Mouse (Mus musculus): ENCODE results near the gene Gtpbp1.

The Gtpbp1 gene

GRCm38 (mm10) chr15:79727840-79728239 is 37.2 kb downstream of the Gtpbp1 start:
- DNase-seq (ENCODE audit: low read depth), result no peak

- DNase-seq (ENCODE audit: low read depth), result no peak
Observed at GRCm38 (mm10) chr15:79728311-79728710, 37.7 kb downstream of the Gtpbp1 start.

DNA sequence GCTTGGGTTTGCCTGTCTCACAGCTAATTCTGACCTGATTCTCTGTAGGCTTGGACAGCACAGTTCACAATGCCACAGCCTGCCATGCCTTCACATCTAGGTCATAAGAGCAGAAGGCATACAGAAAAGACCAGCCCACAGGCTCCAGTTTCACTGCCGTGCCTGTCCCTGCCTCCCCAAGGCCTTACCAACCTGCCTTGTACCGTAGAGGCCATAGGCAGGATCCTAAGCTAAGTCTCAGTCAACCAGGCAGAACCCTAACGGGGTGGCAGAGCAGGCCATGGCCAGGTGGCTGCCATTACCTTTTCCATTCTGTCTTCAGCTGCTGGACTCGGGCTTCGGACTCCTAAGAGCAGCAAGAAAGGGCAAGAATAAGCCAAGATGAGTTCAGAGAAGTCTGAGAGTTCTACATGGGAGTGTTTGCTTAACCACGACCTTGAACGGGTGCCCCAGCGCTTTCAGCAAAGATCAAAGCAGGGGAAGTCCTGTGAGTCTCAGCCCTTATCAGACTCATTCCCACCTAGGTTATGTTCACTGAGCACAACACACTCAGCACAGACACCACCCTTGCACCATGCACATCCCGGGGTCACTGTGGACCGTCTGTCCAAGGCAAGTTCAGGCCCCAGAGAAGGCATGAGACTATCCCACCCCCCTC is 38.2 kb downstream of the Gtpbp1 start:
- DNase-seq (ENCODE audit: low read depth), result no peak

DNA sequence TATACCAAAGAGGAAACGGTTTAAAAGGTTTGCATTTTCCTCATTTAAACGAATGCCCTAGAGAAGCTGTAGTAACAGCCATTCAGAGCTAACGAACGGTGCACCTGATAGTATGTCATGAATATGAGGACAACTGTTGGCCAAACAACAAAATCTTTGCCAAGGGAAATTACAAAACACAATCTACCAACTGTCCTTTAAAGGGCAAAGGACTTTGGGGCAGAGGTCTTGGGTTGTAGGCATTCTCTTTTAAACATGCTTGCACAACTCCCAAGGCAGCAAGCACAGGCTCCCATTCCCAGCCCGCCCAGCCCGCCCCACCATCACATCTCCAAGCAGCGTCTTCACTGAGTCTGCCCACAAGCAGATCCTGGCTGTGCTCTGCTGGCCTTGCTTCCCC is 40.9 kb downstream of the Gtpbp1 start:
- no peak for DNase-seq (ENCODE audit: low read depth)

- no peak for DNase-seq (ENCODE audit: low read depth)
Observed at GRCm38 (mm10) chr15:79733192-79733591, 42.5 kb downstream of the Gtpbp1 start.

DNA sequence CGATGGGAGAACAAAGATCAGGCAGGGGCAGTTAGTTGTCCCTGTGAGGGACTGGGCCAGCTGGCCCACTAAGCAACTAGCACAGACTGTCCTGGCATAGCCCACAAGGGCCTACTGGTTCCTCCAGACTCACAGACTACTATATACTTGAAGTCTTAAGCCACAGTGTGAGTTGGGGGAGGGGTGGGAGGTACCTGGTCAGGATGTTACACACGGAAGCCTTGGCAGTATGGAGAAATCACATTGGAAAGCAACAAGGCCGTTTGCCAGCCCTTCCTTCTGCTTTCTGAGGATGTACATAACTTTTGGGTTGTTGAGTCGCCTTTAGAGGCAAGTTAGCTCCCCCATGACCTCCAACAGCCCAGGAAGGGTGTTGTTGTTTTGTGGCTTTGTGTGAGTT is 43.0 kb downstream of the Gtpbp1 start:
- no peak for DNase-seq (ENCODE audit: low read depth)

- DNase-seq (ENCODE audit: low read depth), result no peak
Observed at GRCm38 (mm10) chr15:79734311-79734710, 43.7 kb downstream of the Gtpbp1 start.

DNA sequence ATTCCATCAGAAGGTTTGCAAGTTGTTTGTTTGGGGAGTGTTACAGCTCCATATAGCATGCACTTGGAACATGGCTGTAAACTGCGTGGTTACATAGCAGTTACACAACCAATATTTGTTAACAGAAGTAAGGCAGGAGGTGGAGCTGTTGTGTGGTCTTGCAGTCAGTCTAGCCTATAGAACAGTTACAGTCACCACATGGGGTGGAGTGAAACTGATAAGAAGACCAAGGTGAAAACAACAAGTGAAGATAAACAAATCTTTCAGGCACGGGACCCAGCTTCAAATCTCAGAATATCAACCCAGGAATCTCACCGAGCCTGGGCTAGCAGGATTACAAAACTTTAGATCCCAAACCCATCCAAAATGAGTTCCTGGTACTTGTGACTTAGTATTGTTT is 50.1 kb downstream of the Gtpbp1 start:
- no peak for DNase-seq (ENCODE audit: low read depth)

- DNase-seq (ENCODE audit: low read depth), result no peak
Observed at GRCm38 (mm10) chr15:79741173-79741858, 50.7 kb downstream of the Gtpbp1 start.

DNA sequence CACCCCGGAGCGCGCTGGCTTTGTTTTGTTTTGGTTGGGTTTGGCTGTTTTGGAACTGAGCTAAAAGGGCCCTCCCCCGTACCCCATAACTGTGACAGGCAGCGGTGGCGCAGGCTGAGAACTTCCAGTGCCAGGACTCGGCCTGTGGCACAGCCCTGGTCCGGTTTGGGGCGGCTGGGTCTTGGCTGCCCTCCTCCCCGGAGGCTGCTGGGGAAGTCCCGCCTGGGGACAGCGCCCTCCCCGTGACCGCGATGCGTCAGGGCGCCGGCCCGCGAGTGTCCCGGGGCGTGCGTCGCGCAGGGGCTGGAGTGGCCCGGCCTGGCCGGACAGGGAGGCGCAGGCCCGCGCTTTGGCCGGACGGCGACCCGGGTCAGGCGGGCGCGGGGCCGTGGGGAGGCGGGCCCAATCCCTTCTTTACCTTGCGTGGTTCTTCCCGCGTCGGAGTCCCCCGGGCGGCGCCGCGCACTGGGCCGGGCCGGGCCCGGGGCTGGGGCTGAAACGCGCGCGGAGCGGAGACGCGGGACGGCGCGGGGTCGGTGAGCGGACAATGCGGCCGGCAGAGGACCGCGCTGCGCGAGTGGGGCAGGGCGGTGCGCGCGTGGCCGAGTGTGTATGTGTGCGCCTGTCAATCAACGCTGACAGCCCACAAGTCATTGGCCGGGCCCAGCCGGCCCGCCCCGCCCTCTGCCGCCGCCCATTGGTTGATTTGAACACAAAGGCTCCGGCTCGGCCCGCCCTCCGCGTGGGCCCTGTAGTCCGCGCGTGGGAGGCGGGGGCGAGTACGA is 51.5 kb downstream of the Gtpbp1 start, which contains the start of gene Sun2:
Gene Sun2, minus strand, starts transcription at position 616 of the 785 bp plus-strand sequence.
- DNase-seq (ENCODE audit: low read depth), result peak; percentile 77

DNA sequence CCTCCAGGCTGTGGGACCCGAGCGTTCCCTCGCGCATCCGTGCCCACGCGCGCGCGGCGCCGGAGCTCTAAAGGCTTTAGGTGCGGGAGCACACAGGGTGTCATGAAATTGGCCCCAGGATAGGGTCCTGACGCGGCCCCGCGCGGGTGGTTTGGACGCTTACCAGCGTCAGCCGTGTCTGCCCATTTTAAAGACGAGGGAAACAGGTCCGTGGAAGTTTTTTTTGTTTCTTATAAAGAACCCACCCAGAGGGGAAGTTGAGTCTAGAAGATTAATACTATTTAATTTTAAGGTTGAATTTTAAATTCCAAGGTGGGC is 52.0 kb downstream of the Gtpbp1 start:
- DNase-seq (ENCODE audit: low read depth), result no peak

DNA sequence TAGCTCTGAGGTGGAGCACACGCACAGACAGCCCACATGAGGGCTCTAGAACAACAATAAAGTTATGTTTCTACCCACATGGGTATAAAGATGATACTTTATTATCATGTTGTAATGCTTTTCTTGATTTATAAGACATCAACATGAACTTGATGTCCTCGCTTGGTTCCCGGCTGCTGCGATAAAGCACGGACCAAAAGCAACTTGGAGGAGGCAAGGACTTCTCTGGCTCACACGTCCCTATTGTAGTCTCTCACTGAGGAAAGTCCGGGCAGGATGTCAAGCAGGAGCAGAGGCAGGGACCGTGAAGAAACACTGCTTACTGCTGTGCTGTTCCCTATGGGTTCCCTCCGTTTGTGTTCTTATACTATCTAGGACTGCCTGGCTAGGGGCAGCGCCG is 53.4 kb downstream of the Gtpbp1 start:
- no peak for DNase-seq (ENCODE audit: low read depth)

GRCm38 (mm10) chr15:79744742-79745141 is 54.1 kb downstream of the Gtpbp1 start:
- no peak for DNase-seq (ENCODE audit: low read depth)

- DNase-seq (ENCODE audit: low read depth), result no peak
Observed at GRCm38 (mm10) chr15:79745312-79745711, 54.7 kb downstream of the Gtpbp1 start.

DNA sequence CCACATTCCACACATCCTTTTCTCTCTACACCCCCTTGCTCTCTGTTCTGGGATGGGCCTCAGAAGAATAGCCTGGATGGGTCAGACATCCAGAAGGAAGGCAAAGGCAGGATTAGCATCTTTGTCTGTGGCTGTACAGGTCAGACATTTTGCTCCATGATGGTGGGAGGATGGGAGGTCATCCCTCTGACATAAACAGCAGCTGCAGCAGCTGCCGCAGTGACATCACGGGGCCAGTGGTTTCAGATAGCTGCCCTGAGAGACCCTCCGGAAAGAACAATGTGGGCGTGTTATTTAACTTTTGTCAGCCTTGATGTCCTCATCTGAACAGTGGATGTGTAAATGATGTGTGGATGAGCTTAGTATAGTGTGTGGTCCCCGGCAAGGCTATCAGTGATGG is 55.2 kb downstream of the Gtpbp1 start:
- no peak for DNase-seq (ENCODE audit: low read depth)

DNA sequence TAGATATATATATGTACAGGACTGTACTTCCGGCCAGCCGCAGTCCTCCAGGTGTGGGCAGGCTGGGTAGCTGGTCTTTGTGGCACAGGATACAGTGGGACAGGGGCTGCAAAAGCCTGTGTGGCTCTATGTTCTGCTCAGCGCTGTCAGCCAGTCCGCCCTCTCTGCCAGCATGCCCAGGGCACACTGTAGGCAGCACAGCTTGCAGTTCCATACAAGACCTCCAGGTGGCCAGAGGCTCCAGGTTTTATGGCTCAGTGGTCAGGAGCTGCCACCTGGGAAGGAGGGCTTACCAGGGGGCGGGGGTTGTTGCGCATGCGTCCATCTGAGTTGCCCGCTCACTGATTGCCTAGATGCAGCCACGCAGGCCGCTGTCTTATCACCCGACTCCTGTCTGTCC is 57.4 kb downstream of the Gtpbp1 start:
- DNase-seq (ENCODE audit: low read depth), result no peak

DNA sequence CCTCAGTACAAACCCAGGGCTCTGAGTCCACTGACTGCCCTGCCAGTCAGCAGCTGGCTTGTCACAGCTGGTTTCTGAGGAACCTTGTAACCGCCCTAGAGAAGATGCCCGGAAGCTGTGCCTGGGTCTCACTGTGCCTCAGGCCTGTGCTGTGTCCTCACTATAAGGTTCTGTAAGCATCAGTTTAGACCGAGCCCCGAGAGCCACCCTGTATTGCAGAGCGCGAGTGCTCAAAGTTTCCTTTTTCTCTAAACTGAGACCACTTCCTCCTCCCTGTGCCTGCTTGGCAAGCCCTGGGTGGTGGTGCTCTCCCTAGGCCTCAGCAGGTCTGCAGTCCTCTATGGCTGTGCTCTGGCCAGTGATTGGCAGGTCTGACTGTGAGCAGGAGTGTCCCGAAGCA is 58.5 kb downstream of the Gtpbp1 start:
- DNase-seq (ENCODE audit: low read depth), result no peak

- no peak for DNase-seq (ENCODE audit: low read depth)
Observed at GRCm38 (mm10) chr15:79750266-79750665, 59.6 kb downstream of the Gtpbp1 start.

- DNase-seq (ENCODE audit: low read depth), result no peak
Observed at GRCm38 (mm10) chr15:79751772-79752171, 61.1 kb downstream of the Gtpbp1 start.

GRCm38 (mm10) chr15:79752742-79753419 is 62.2 kb downstream of the Gtpbp1 start:
- DNase-seq (ENCODE audit: low read depth), result no peak

GRCm38 (mm10) chr15:79753420-79753752 is 62.7 kb downstream of the Gtpbp1 start:
- DNase-seq (ENCODE audit: low read depth), result no peak

DNA sequence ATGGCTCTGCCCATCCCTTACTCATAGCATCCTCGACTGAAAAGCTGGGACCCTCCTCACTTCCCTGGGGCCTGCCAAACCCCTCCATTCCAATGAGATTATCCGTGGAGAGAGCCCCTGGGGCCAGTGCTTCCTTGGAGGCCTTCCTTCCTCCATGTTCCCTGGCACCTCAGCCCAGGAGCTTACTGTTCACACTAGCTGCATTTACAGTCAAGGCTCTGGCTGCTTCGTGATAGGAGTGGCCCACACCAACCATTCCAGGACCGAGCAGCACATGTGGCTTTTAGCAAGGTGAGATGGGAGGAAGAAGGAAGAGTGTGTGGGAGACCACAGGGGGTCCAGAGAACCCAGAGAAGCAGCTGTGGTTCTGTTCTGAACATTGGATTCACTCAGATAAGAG is 63.2 kb downstream of the Gtpbp1 start:
- no peak for DNase-seq (ENCODE audit: low read depth)

DNA sequence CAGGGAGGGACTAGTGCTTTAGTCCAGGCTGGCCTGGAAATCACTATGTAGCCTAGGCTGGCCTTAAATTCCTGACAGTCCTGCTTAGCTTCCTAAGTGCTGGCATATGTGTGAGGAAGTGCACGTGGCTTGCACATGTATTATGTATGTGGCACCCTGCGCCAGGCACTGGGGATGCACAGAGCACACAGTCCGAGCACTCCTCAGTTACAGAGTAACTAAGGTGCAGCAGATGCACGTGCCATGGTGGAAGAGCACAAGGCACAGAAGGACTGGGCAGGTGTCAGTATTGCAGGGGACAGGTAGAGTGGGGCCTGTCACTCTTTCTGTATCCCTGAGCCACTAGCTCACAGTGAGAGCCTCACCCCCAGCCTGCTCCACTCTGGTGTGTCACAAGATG is 64.5 kb downstream of the Gtpbp1 start:
- DNase-seq (ENCODE audit: low read depth), result no peak
